Mouse (Mus musculus): ENCODE data around the gene Arfgef3.
"Not testable (repeated sequence)": the region's sequence is repeated elsewhere in the genome, so short reads cannot be mapped to it uniquely, and the experiment has no call there.

Gene Arfgef3

GRCm38 (mm10) chr10:18680661-18681384 lies 62.9 kb downstream of the Arfgef3 start:
- DNase-seq (ENCODE audit: low spot score): no peak

GRCm38 (mm10) chr10:18678836-18679235 lies 64.9 kb downstream of the Arfgef3 start:
- no peak for DNase-seq (ENCODE audit: low spot score)

GRCm38 (mm10) chr10:18664794-18665193 lies 79.0 kb downstream of the Arfgef3 start:
- no peak for DNase-seq (ENCODE audit: low spot score)

GRCm38 (mm10) chr10:18664016-18664415 lies 79.7 kb downstream of the Arfgef3 start:
- no peak for DNase-seq (ENCODE audit: low spot score)

GRCm38 (mm10) chr10:18661606-18662220 lies 82.0 kb downstream of the Arfgef3 start:
- no peak for DNase-seq (ENCODE audit: low spot score)

GRCm38 (mm10) chr10:18660998-18661397 lies 82.8 kb downstream of the Arfgef3 start:
- no peak for DNase-seq (ENCODE audit: low spot score)

- DNase-seq (ENCODE audit: low spot score): no peak
These were observed 86.2 kb downstream of the Arfgef3 start for GRCm38 (mm10) chr10:18657588-18657987.

- DNase-seq (ENCODE audit: low spot score): no peak
These were observed 96.7 kb downstream of the Arfgef3 start for GRCm38 (mm10) chr10:18647069-18647468.

- DNase-seq (ENCODE audit: low spot score): no peak
These were observed 97.7 kb downstream of the Arfgef3 start for GRCm38 (mm10) chr10:18646035-18646434.

- DNase-seq (ENCODE audit: low spot score): no peak
These were observed 99.4 kb downstream of the Arfgef3 start for GRCm38 (mm10) chr10:18644346-18644745.

- no peak for DNase-seq (ENCODE audit: low spot score)
These were observed 100.2 kb downstream of the Arfgef3 start for GRCm38 (mm10) chr10:18643506-18643905.

- DNase-seq (ENCODE audit: low spot score): no peak
These were observed 100.9 kb downstream of the Arfgef3 start for GRCm38 (mm10) chr10:18642854-18643253.

GRCm38 (mm10) chr10:18640596-18640995 lies 103.2 kb downstream of the Arfgef3 start:
- no peak for DNase-seq (ENCODE audit: low spot score)

GRCm38 (mm10) chr10:18635450-18635849 lies 108.3 kb downstream of the Arfgef3 start:
- DNase-seq (ENCODE audit: low spot score): no peak

GRCm38 (mm10) chr10:18634405-18634985 lies 109.3 kb downstream of the Arfgef3 start:
- DNase-seq (ENCODE audit: low spot score): no peak

- DNase-seq (ENCODE audit: low spot score): no peak
These were observed 113.3 kb downstream of the Arfgef3 start for GRCm38 (mm10) chr10:18630498-18630897.

- no peak for DNase-seq (ENCODE audit: low spot score)
These were observed 116.2 kb downstream of the Arfgef3 start for GRCm38 (mm10) chr10:18627530-18627929.

- no peak for DNase-seq (ENCODE audit: low spot score)
These were observed 131.0 kb downstream of the Arfgef3 start for GRCm38 (mm10) chr10:18612796-18613195.

- DNase-seq (ENCODE audit: low spot score): not testable (repeated sequence)
These were observed 138.8 kb downstream of the Arfgef3 start for GRCm38 (mm10) chr10:18604827-18605535.

GRCm38 (mm10) chr10:18602030-18602429 lies 141.7 kb downstream of the Arfgef3 start:
- DNase-seq (ENCODE audit: low spot score): no peak

GRCm38 (mm10) chr10:18597601-18598000 lies 146.1 kb downstream of the Arfgef3 start:
- no peak for DNase-seq (ENCODE audit: low spot score)

- no peak for DNase-seq (ENCODE audit: low spot score)
These were observed 154.3 kb downstream of the Arfgef3 start for GRCm38 (mm10) chr10:18589455-18589854.

- DNase-seq (ENCODE audit: low spot score): no peak
These were observed 159.6 kb downstream of the Arfgef3 start for GRCm38 (mm10) chr10:18584188-18584587.

All from ovary, adult 18-20 months (tissue).